Mouse (Mus musculus) cerebellum, postnatal 4 days (tissue): ENCODE measurements around the gene Raly.

Experiments
- DNase-seq, 2 experiments: peaks; one replicate each; pipeline ENCODE4 v3.0.0; 2022; ENCODE audit warnings: low spot score in 2 of 2, mixed read lengths in 1 of 2

Gene Raly

DNA sequence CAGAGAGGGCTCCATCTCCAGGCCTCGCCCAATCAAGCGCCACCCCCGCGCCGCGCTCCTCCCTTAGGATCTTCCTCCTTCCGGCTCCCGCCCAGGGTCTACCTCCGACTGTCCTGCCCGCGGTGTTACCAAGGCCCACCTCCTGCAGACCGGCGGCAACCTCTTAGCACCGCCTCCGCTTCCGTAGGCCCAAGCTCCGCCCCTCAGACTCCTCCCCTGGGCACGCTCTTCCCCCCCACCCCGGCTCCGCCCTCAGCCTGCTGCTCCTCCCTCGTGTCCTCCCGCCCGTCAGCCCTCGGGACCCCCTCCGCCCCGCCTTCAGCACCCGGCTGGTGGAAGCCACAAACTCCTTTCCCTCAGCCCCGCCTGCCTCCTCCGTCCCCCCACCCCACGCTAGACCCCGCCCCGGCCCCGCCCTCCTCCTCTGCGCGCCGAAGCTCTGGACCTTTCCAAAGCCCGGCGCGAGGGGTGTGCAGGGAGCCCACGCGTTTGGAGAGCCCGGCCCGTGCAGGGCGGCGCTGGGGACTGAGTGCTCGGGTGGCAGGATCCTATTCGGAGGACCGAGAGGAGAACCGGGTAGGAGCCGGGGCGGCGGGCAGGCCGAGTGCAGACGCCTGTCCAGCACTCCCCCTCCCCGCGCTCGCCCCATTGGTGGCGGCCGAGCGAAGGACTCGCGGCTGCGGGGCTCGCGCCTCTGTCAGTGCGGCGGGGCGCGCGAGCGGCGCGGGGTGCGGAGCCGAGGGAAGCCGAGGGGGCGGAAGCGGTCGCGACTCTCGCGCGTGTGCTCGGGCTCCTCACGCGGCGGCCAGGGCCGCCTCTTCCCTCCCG, at the start of gene Raly, which contains the start of gene a:
Gene Raly, plus strand, starts transcription at position 441 of the 828 bp plus-strand sequence.
Gene a, plus strand, starts transcription at position 747 of the 828 bp plus-strand sequence.
- DNase-seq = peak; percentile 92 to 95

GRCm38 (mm10) chr2:154742911-154743819, 47.7 kb upstream of the Raly start:
- no peak for DNase-seq

- DNase-seq = no peak
Observed at GRCm38 (mm10) chr2:154743915-154744314, 47.0 kb upstream of the Raly start.

DNA sequence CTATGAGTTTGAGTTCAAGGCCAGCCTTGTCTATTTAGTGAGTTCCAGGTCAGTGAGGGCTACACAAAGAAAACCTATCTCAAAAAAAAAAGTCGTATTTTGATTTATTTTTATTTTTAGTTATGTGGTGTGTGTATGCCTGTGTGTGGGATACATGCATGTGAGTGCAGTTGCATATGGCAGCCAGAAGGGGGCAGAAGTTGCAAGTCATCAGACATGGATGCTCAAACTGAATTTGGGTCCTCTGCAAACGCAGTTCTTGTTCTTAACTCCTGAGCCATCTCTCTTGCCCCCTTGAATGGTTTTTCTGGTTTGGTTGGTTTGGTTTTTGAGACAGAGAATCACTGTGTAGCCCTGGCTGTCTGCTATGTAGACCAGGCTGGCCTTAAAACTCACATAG, 42.5 kb upstream of the Raly start:
- no peak for DNase-seq

GRCm38 (mm10) chr2:154749046-154750036, 41.6 kb upstream of the Raly start:
- DNase-seq = peak; percentile 28 to 74

GRCm38 (mm10) chr2:154751924-154752323, 39.0 kb upstream of the Raly start:
- DNase-seq = no peak

GRCm38 (mm10) chr2:154754068-154754560, 36.8 kb upstream of the Raly start:
- no peak for DNase-seq

- DNase-seq = no peak
Observed at GRCm38 (mm10) chr2:154755791-154756190, 35.1 kb upstream of the Raly start.

GRCm38 (mm10) chr2:154757691-154758090, 33.2 kb upstream of the Raly start:
- DNase-seq = no peak

GRCm38 (mm10) chr2:154758454-154758853, 32.4 kb upstream of the Raly start:
- no peak for DNase-seq

- DNase-seq = no peak
Observed at GRCm38 (mm10) chr2:154763226-154763625, 27.7 kb upstream of the Raly start.

GRCm38 (mm10) chr2:154764828-154765497, 25.9 kb upstream of the Raly start:
- DNase-seq = no peak

DNA sequence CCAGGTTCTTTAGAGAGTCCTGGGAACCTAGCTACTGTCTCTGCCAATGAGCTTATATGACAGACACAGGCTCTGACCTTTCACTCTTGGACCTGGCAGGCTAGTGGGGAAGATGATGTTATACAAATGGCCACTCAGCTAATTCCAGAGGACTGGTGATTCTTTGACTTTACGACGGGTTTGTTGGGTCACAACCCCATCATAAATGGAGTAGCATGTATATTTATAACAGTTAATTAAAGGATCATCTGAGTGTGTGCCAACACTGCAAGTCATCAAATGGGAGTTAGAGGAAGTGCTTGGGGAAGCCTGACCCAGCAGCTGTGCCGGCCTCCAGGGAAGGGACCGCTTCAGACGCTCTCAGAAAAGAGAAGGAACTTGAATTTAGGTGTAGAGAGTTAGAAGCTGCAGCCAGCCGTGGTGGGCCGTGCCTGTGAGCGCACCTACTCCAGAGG, 25.3 kb upstream of the Raly start:
- DNase-seq = no peak

- DNase-seq = no peak
Observed at GRCm38 (mm10) chr2:154767051-154767450, 23.8 kb upstream of the Raly start.

GRCm38 (mm10) chr2:154769930-154770329, 21.0 kb upstream of the Raly start, which contains the start of gene Gm14214:
Gene Gm14214, minus strand, starts transcription at chr2:154770030.
- DNase-seq = no peak

DNA sequence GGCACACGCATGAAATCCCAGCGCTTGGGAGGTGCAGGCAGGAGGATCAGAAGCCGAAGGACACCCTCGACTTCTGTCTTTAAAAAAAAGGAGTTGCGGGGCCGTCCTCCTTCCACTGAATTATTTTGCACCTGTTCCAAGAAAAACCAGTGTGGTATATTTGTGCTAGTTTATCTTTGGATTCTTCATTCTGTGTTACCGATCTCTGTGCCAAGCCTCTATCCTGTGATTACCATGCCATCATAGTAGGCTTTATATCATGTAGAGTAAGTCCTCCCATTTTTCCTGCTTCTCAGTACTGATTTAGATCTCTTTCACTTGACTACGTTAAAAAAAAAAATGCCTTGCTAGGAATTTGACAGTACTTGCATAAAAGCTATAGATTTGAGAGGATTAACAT, 19.3 kb upstream of the Raly start:
- no peak for DNase-seq

- DNase-seq = peak in 1 of 2 experiments; percentile 59
Observed at GRCm38 (mm10) chr2:154774032-154774431, 16.9 kb upstream of the Raly start.

DNA sequence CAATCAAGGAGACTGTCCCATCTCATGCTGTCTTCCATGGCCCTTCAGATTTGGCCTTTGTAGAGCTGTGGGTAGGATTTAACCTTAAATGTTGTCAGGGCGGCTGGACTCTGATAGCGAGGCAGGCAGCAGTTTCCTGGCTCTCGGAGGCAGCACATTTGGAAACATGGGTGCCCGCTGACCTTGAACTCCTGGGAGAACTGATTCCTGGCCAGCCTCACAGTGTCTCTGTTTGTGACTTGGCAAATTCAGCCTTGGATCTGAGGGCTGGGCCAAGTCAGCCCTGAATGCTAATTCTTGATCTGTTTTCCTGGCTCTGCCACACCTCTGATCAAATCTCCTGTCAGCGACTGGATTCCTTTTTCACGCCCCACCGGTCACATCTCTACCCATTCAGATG, 14.4 kb upstream of the Raly start:
- no peak for DNase-seq

DNA sequence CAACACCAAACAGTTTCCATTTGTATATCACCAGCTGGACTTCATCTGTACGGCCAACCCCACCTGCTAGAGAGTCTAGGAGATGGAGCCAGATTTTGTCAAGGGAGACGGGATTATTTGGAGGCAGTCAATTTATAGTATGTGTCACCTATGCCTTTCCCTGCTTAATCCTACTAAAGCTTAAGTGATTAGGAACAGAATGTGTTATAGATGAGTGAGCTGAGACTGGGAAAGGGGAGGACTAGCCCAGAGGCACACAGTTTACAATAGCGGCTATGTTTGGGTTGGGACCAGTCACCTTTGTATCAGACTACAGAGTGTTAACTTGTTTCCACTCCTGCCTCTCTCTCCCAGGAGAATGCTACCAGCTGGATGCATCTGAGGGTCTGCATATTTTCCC, 11.2 kb upstream of the Raly start:
- DNase-seq = no peak

- DNase-seq = no peak
Observed at GRCm38 (mm10) chr2:154782361-154782760, 8.5 kb upstream of the Raly start.
